Mouse (Mus musculus): ENCODE measurements around the gene Klrk1. TPM values are rescaled to one million over a fixed set of nuclear protein-coding genes. Genes with fewer than 3 reads are reported as not detected.
"Not testable (repeated sequence)": the region's sequence is repeated elsewhere in the genome, so short reads cannot be mapped to it uniquely, and the experiment has no call there.

Klrk1 gene
- total RNA-seq (2017): 7.0 and 9.3 TPM in 2 replicates

DNA sequence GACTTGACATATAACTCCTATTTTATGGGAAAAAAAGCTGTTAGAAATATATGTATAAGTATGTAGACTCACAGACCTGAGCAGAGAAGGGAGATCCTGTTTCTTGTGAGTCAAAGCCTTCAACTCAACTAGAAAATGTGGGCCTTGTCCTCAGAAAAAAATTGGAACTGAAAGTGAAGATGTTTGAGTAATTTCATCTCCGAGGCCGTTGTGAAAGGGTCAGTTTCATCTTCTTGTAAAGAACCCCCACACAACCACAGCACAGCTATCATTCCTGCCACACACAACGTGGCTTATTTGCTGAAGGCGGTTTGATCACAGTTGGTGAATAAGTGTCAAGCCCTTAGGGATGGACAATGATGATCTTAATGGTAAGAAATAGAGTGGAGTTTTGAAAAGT lies at the start of gene Klrk1:
Gene Klrk1 (minus strand): TSS at position 130 of the 400 bp plus-strand sequence.
- no peak for ATAC-seq (ENCODE audit: extremely low read depth, insufficient number of reproducible peaks, low FRiP score, poor library complexity, severe bottlenecking)

DNA sequence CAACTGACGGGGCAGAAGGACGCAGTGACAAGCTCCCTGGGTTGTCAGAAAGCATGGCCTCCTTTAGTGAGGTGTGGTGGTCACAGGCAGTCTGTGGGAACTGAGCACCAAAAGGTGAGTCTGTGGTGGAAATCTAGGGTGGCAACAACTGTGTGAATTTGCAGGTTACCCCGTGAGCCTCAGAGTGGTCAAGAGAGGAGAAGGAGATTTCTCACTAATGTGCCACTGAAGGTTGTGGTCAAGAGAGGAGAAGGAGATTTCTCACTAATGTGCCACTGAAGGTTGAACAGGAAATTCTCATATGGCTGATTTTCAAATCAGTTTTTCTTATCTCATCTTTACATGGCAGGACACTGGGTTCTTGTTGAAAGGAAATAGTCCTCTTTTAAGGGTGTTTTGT lies 37.6 kb upstream of the Klrk1 start:
- not testable (repeated sequence) for ATAC-seq (ENCODE audit: extremely low read depth, insufficient number of reproducible peaks, low FRiP score, poor library complexity, severe bottlenecking)

DNA sequence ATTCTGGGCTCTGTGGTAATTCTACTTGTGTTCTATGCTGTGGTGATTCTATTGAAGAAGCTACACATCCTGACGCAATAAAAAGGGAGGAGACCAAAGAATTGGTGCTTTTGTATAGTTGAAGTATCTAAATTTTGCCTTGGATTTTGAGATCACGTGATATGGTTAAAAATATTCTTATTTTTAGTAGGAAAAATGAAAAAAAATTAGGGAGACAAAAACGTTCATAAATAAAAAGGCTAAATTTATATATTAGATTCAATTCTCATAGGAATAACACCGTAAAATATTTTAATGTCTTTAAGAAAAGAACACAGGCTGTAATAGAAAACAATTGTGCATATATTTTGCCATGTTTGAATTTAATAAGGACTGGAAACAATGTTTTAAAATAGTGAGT lies 36.9 kb upstream of the Klrk1 start, which contains the start of gene Klrc2:
Gene Klrc2 (minus strand): TSS at position 101 of the 400 bp plus-strand sequence.
- ATAC-seq (ENCODE audit: extremely low read depth, insufficient number of reproducible peaks, low FRiP score, poor library complexity, severe bottlenecking): not testable (repeated sequence)

DNA sequence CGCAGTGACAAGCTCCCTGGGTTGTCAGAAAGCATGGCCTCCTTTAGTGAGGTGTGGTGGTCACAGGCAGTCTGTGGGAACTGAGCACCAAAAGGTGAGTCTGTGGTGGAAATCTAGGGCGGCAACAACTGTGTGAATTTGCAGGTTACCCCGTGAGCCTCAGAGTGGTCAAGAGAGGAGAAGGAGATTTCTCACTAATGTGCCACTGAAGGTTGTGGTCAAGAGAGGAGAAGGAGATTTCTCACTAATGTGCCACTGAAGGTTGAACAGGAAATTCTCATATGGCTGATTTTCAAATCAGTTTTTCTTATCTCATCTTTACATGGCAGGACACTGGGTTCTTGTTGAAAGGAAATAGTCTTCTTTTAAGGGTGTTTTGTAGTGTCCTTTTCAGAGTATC lies 20.4 kb upstream of the Klrk1 start:
- not testable (repeated sequence) for ATAC-seq (ENCODE audit: extremely low read depth, insufficient number of reproducible peaks, low FRiP score, poor library complexity, severe bottlenecking)

DNA sequence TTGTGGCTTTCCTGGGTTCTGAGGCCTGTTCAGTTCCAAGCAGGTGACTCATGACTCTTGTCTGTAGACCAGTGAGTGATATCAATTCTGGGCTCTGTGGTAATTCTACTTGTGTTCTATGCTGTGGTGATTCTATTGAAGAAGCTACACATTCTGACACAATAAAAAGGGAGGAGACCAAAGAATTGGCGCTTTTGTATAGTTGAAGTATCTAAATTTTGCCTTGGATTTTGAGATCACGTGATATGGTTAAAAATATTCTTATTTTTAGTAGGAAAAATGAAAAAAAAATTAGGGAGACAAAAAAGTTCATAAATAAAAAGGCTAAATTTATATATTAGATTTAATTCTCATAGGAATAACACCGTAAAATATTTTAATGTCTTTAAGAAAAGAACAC lies 19.6 kb upstream of the Klrk1 start, which contains the start of gene Klrc3:
Gene Klrc3 (minus strand): TSS at position 101 of the 400 bp plus-strand sequence.
- ATAC-seq (ENCODE audit: extremely low read depth, insufficient number of reproducible peaks, low FRiP score, poor library complexity, severe bottlenecking): not testable (repeated sequence)

DNA sequence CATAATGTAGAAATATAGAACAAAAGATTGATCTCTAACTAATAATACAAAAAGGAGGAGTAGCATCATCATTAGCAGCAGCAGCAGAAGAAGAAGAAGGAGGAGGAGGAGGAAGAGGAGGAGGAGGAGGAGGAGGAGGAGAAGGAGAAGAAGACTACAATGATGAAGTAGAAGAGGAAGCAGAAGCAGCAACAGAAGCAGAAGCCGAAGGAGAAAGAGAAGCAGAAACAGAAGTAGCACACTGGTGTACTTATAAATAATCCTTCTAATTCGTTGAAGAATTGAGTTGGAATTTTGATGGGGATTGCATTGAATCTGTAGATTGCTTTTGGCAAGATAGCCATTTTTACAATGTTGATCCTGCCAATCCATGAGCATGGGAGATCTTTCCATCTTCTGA lies 7.4 kb upstream of the Klrk1 start:
- not testable (repeated sequence) for ATAC-seq (ENCODE audit: extremely low read depth, insufficient number of reproducible peaks, low FRiP score, poor library complexity, severe bottlenecking)

DNA sequence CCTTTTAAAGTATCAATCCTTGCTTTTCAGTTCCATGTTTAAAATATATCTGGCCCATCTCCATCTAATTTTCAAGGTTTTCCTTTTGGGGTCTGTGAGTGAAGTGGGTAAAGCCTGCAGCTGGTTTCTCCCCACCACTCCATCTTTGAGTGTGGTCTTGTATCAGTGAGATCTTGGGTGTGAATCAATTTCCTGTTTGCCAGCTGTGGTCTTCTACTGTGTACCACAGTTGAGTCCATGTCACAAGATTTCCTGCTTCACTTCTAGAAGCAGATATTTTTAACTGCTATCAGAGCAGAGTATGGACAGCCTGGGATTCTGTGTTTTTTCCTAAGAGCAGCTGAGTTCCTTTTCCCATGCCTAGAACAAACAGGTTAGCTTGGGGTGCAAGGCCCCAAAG lies 15.3 kb downstream of the Klrk1 start:
- peak; percentile 55; the same call in 1 of the 2 replicates for ATAC-seq (ENCODE audit: extremely low read depth, insufficient number of reproducible peaks, low FRiP score, poor library complexity, severe bottlenecking)

DNA sequence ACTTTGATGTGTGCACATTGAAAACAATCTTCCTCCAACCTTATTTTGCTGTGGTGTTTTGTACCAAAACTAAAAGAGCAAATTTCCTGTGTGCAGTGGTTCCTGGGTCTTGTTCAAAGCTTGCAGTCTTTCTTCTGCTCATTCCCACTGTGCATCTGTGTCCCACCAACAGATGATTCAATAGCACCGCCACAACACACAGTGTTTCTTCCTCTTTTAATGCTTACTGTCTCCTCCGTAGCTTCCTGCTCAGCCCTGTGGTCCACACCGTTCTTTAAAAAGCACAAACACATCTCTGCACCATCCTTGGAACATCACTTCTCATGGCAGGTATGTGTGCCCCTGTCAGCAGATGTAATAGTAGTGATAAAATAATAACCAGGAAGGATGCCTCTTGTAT lies 32.2 kb downstream of the Klrk1 start, which contains the start of gene Klrd1:
Gene Klrd1 (plus strand): TSS at position 275 of the 400 bp plus-strand sequence.
- ATAC-seq (ENCODE audit: extremely low read depth, insufficient number of reproducible peaks, low FRiP score, poor library complexity, severe bottlenecking): peak; percentile 74

DNA sequence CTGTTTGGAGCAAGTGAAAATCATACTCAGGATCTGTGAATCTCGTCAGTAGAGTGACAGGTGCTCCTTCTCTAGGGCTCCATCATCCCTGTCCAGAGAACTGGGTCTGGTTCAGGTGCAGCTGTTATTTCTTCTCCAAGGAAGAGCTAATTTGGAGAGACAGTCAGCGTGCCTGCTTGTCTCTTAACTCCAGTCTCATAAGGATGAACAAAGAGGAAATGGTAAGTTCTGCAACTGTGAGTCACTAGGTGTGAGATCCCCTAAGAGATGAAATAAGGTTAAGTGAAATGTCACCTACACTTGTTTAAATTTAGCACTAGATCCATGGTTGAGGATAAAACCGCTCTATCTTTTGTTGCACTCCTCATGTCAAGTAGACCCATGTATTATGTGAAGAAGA lies 40.6 kb downstream of the Klrk1 start:
- ATAC-seq (ENCODE audit: extremely low read depth, insufficient number of reproducible peaks, low FRiP score, poor library complexity, severe bottlenecking): no peak

DNA sequence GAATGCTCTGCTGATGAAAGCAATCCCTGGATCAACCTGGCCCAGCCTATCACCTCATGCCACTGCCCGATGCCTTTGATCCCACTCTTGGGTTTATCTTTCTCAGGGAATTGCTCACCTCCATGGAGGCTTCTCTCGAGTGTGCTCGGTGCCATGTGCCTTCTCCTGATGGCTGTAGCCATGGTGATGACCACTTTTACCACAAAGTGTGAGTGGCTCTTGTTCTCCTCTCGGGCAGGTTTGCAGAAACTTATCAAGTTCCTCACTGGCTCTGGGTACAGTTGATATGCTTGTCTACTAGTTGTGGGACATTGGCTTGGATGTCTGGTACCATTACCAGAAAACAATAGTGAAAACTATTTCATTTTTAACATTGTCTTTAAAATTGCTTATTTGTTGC lies 41.8 kb downstream of the Klrk1 start:
- ATAC-seq (ENCODE audit: extremely low read depth, insufficient number of reproducible peaks, low FRiP score, poor library complexity, severe bottlenecking): no peak

DNA sequence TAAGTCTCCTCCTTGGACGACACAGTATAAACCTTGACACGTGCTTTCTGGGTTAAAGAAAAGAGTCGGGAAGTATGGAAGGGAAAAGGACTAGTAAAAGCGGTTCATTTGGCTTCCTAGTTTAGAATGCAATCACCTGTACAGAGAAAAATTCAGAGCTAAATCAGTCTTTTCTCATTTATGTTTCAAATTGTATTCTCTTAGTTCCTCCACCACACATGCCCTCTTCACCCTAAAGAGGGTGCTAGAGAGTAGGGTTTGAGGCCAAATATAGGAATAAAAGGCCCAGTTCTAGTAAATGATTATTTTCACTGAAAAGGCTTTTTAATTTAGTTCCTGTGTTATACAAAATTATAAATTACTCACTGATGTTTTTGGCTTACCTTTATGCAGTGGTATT lies 42.4 kb downstream of the Klrk1 start:
- peak; percentile 67; the same call in 1 of the 2 replicates for ATAC-seq (ENCODE audit: extremely low read depth, insufficient number of reproducible peaks, low FRiP score, poor library complexity, severe bottlenecking)

DNA sequence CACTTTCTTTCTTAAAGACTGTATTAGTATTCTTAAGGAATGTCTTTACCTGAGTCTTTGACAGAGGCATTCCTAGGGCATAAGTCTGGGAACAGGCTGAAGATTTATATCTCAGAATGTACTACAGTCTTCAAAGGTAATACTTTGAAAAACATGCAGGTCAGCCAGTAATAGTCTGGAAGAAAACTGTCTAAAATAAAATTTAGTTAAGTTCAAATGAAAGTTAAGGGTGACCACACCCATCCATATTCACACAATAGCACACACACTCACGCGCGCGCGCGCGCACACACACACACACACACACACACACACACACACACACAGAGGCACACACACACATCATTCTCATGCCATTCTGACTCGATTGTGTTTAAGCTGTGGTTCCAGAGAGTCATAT lies 46.1 kb downstream of the Klrk1 start, which contains the start of gene Klre1:
Gene Klre1 (plus strand): TSS at position 301 of the 400 bp plus-strand sequence.
- ATAC-seq (ENCODE audit: extremely low read depth, insufficient number of reproducible peaks, low FRiP score, poor library complexity, severe bottlenecking): no peak

DNA sequence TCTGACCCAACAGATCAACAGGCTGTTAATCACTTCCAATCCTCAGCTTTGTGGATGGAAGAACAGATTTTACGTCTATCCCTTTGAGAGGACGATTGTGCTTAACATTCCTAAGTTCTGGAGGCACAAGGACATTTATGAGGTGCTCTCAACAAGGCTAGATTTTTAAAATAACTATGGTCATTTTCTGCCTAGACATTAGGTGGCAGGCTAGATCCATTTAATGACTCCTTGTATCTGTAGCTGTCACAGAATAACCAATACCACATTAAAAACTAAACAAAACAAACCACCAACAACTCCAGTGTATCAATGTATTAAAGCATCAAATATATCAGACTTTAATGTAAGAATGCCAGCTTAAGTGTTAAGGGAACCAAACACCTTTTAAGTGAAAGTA lies 48.3 kb downstream of the Klrk1 start:
- ATAC-seq (ENCODE audit: extremely low read depth, insufficient number of reproducible peaks, low FRiP score, poor library complexity, severe bottlenecking): no peak

DNA sequence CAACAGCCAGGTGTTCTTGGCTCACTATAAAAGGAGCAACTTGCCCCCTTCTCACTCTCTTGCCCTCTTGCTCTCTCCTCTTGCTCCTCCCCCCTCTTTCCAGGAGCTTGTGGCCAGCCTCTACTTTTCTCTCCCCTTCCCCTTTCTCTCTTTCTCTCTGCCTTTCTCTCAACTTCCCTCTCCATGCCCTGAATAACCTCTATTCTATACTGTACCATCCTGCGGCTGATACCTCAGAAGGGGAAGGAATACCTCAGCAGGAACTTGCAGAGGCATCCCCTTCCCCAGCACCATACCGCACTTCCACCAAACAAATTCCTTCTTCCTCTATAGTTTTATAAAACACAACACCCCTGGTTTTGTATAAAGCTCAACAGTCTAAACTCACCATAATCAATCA lies 58.4 kb downstream of the Klrk1 start:
- no peak for ATAC-seq (ENCODE audit: extremely low read depth, insufficient number of reproducible peaks, low FRiP score, poor library complexity, severe bottlenecking)

Other genes starting within 250 kb of the Klrk1 start
- gene Clec12b, start 238.0 kb downstream of the Klrk1 start, total RNA-seq (2017): 1.2 and 1.7 TPM in 2 replicates
- gene Clec1b, start 226.6 kb downstream of the Klrk1 start, total RNA-seq (2017): 32.7 and 39.8 TPM in 2 replicates
- gene Clec9a, start 215.0 kb downstream of the Klrk1 start, total RNA-seq (2017): 4.3 and 5.4 TPM in 2 replicates
- 3.6 and 4.3 TPM in 2 replicates for gene Clec1a, start 171.9 kb downstream of the Klrk1 start, total RNA-seq (2017)
- gene Olr1, start 116.7 kb downstream of the Klrk1 start, total RNA-seq (2017): 0.49 and 2.2 TPM in 2 replicates
- 1.5 TPM in 1 of 2 replicates, not detected in the other for gene Tmem52b, start 111.3 kb downstream of the Klrk1 start, total RNA-seq (2017)
- gene Gabarapl1, start 90.7 kb downstream of the Klrk1 start, total RNA-seq (2017): 9.6 and 10.1 TPM in 2 replicates
- 3.6 and 3.7 TPM in 2 replicates for gene Klre1, start 46.0 kb downstream of the Klrk1 start, total RNA-seq (2017)
- gene Klrd1, start 32.1 kb downstream of the Klrk1 start, total RNA-seq (2017): 25.5 and 29.5 TPM in 2 replicates
- gene Klrc3, start 19.5 kb upstream of the Klrk1 start, total RNA-seq (2017): not detected in 2 replicates
- gene Klrc2, start 36.8 kb upstream of the Klrk1 start, total RNA-seq (2017): 2.1 and 3.3 TPM in 2 replicates
- gene Klrc1, start 55.1 kb upstream of the Klrk1 start, total RNA-seq (2017): 1.2 and 2.8 TPM in 2 replicates
- not detected in 2 replicates for gene Klri1, start 93.3 kb upstream of the Klrk1 start, total RNA-seq (2017)
- 1.2 and 1.6 TPM in 2 replicates for gene Klri2, start 116.6 kb upstream of the Klrk1 start, total RNA-seq (2017)
- not detected in 2 replicates for gene Gm156, start 160.4 kb upstream of the Klrk1 start, total RNA-seq (2017)
- gene Gm17631, start 238.8 kb upstream of the Klrk1 start, total RNA-seq (2017): not detected in 2 replicates

Data from neutrophil, adult 5-6 weeks (primary cell).